Mouse (Mus musculus) frontal cortex, postnatal 36 days (tissue): ENCODE data around the gene Slc46a3.

Experiments
- DNase-seq, 2 experiments: peaks; one replicate each; pipeline ENCODE4 v3.0.0; 2022; ENCODE audit warnings: low spot score in 2 of 2

Gene Slc46a3

GRCm38 (mm10) chr5:147895436-147896198 is 1.0 kb upstream of the Slc46a3 start:
- no peak for DNase-seq

GRCm38 (mm10) chr5:147893766-147894454 is 705 bp downstream of the Slc46a3 start:
- DNase-seq, result no peak

DNA sequence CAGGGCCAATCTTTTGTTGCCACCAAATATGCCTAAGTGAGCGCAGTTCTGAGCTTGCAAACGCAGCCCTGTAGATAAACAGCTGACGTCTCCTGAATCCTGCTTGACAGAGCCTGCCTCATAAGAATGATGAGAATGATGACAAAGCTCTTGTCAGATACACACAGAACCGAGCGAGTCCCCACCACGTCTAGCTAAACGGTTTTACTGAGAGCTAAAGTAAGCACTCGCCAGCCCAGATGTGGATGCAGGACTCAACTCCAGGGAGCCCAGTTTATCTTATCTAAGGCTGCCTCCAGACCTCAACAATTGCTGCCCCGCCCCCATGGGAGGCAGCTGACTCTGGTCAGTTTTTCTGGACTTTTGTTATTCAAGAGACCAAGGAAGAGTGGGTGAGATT is 1.5 kb downstream of the Slc46a3 start:
- no peak for DNase-seq

DNA sequence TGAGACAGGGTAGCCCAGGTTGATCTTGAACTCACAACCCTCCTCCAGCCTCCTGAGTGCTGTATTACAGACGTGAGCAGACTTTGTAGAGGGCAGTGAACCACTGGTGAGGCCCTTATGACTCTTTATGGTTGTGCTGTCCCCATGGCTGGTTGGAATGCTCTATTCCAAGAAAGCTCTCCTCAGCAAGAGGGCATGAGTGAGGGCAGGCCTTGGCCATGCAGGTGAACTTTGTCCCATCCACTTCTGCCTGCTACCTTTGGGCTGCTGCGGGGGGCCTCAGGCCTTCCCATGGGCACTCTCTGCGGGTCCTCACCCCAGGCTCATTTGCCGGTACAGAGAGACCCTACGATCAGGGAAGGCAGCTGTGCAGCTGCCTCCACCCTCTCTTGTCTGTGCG is 1.9 kb downstream of the Slc46a3 start:
- DNase-seq, result no peak

- no peak for DNase-seq
Measured at GRCm38 (mm10) chr5:147888313-147889297, 6.0 kb downstream of the Slc46a3 start.

DNA sequence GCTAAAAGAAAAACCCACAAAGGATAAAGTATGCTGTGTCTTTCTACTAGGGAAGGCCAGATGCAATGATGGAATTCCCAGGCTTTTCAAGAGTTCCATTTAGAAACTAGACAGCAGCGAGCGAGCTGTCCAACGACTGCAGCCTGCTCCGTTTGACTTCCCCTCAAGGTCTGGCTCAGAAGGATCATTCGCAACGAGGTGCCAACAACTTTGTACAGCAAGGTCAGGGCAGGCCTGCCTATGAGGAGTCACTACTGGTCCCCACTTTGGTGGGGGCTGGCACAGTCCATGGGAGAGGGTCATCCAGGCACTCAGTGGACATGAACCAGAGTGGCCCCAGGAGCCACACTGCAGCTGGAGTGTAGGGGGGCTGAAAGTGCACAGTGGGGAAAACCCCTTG is 11.0 kb downstream of the Slc46a3 start:
- DNase-seq, result no peak

DNA sequence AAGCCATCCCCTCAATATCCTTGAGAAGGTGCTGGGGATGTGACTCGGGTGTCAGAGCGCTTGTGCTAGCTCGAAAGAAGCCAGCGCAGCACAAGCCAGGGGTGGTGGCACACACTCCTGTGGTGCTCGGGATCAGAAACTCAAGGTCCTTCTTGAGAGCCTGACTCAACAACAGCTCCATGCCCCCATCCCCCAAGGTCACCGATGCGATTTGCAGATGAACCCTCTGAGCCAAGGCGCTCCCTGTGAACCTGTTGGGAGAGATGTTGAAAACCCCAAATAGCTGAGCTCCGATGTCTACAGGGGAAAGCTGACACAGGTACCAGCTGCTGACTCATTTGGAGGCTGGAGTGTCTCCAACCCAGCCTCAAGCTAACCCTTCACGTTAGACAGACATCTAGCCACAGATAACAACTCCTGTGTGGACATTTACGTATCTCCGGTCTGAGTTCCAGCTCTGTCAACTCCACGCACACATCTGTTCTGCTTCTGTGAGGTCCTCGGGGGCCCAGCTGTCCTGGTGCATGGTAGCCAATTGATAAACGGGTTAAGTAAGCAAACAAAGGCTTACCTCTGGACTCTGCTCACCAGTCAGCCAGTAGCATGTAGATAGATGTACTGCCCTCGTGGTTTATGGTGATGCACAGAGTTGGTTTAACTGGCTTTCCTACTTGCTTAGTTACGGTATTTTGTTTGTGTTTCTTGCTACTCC is 14.5 kb downstream of the Slc46a3 start:
- no peak for DNase-seq

DNA sequence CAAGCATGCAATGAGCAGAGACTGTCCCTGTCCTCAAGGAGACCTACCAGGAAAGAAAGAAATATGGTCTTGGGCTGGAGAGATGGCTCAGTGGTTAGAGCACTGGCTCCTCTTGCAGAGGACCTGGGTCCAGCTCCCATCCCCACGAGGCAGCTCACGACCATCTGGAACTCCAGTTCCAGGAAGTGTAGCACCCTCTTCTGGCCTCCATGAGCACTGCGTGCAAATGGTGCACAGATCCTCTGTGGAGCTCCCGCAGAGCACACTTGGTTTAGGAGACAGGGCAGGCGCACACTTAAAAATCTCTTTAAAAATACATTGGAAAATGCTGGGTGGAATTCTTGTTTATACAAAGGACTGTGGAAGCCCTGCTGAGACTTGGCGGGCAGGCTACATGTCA is 17.1 kb downstream of the Slc46a3 start:
- DNase-seq, result no peak

DNA sequence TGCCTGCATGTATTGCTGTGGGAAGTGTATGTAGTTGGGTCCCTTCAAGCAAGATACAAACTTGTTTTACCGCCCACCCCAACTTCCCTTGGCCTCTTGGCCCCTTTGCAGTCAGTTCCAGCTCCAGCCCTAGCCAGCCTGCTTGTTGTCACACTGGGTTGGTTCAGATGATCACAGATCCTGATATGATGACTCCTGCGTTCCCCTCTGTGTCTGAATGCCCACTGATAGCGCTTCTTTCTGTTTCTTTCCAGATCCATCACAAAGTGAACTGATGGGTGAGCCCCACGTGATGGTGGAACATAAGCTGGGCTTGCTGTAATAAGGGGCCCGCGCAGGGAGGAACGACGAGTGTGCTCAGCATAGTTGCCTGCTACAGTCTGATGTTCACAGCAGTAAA is 19.4 kb downstream of the Slc46a3 start:
- no peak for DNase-seq

DNA sequence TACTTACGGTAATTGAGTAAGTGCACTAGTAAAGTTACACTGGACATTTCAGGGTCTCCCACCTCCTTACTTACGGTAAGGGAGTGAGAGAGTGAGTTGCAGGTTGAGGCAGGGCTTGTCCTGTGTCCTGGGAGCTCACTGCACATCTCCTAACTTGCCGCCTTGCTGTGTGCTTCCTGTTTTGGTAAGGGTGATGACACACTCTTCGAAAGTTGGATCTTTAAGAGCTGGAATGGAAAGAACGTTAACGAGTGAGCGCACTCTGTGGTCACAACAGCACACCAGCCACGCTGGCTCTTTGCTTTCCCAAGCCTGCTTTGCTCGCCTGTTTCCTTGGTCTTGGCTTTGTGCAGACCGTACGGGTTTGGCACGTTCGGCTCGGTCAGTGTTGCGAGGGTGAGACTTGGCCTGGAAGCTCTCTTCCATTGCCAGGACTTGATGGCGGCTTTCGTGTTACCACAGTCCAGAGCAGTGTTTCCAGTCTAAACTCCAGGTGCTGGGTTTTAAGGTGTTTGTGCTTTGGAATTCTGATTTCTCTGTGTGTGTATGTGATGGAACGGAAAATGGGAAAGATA is 20.0 kb downstream of the Slc46a3 start:
- DNase-seq, result no peak

DNA sequence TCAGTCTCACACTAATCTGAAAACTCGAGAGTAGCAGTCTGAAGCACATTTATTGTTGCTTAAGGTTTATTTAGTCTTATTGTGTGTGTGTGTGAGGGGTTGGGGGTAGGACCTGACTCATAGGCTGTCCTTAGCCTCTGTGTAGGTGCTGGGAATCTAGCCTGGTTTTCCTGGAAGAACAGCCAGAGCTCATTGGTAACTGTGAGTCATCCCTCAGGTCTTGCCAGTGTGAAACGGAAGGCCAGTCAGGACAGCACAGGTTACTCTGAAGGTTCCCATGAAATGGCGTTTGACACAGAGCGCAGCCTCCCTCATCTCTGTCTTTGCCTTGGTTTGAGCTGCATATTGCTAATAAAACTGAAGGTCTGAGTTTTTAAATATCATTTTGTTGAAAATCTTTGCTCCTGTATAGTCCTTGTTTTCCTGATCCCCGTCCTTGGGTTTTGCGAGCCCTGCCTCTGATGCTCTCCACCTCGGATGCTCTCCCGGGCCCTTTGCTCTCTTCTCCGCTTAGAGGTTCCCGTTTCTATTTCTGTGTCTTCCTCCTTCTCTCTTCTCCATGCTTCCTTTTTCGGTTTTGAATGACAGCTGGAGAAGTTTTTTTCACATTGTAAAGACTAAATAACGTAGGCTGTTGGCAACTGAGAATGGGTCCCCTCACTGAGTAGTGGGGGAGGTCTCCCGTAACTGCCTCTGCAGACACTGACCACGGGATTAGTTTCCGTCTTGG is 23.4 kb downstream of the Slc46a3 start:
- DNase-seq, result no peak

GRCm38 (mm10) chr5:147870296-147870695 is 24.3 kb downstream of the Slc46a3 start:
- DNase-seq, result no peak

DNA sequence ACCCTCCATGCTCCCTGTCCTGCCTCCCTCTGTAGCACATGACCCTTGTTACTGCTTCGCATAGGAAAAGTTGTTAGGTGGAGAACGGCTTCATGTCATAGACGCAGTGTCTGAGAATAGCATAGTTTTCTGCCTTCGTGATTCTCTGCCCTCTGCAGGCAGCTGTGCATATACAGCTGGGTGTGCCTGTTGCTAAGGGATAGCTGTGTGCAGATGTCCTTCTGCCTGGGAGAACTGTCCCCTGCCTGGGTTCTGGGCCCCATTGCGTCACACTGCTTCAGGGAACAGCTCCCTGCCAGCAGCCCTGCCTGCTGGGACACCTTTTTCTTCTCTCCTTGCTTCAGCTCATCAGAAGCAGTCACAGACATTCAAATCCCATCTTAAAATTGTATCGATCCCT is 25.0 kb downstream of the Slc46a3 start:
- DNase-seq, result no peak

DNA sequence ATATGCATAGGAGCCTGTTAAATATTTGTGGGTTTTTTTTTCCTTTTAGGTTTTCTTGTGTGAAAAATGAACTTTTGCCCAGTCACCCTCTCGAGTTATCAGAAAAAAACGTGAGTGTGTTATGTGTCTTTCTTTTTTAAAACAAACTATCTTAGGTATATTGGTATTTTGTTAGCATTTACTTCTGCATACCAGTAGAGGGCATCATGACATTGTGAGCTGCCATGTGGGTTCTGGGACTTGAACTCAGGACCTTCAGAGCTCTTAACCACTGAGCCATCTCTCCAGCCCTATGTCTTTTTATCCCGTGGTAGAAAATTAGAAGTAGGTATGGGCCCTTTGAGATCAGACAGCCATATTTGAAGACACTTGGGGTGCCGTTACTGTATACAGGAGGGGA is 25.9 kb downstream of the Slc46a3 start:
- DNase-seq, result no peak

- DNase-seq, result peak; percentile 93
Measured at GRCm38 (mm10) chr5:147860449-147861261, 34.0 kb downstream of the Slc46a3 start, which contains the start of gene Pomp. Pomp (plus strand) TSS chr5:147860461.

- DNase-seq, result peak in 1 of 2 experiments; percentile 19
Measured at GRCm38 (mm10) chr5:147860076-147860448, 34.6 kb downstream of the Slc46a3 start.

- peak in 1 of 2 experiments; percentile 15 for DNase-seq
Measured at GRCm38 (mm10) chr5:147850194-147850593, 44.4 kb downstream of the Slc46a3 start.

GRCm38 (mm10) chr5:147848164-147848863 is 46.3 kb downstream of the Slc46a3 start:
- DNase-seq, result peak; percentile 58 to 81

GRCm38 (mm10) chr5:147847361-147847760 is 47.3 kb downstream of the Slc46a3 start:
- DNase-seq, result no peak
